Mouse (Mus musculus): ENCODE measurements around the gene Hadha. TPM values are rescaled to one million over a fixed set of nuclear protein-coding genes. Genes with fewer than 3 reads are reported as not detected.

Hadha gene
- total RNA-seq (2017) = 139 and 147 TPM in 2 replicates

GRCm38 (mm10) chr5:30154474-30155394 is at the start of gene Hadha, which contains the start of gene Hadhb:
Gene Hadha, minus strand, starts transcription at chr5:30155162.
Gene Hadhb, plus strand, starts transcription at chr5:30155248.
- ATAC-seq (replicated peaks; ENCODE audit: low read depth, poor library complexity, severe bottlenecking) = peak; percentile 90

GRCm38 (mm10) chr5:30204441-30204840 is 49.5 kb upstream of the Hadha start:
- no peak for ATAC-seq (replicated peaks; ENCODE audit: low read depth, poor library complexity, severe bottlenecking)

- ATAC-seq (replicated peaks; ENCODE audit: low read depth, poor library complexity, severe bottlenecking) = no peak
Measured at GRCm38 (mm10) chr5:30203216-30203885, 48.4 kb upstream of the Hadha start.

- no peak for ATAC-seq (replicated peaks; ENCODE audit: low read depth, poor library complexity, severe bottlenecking)
Measured at GRCm38 (mm10) chr5:30202221-30202620, 47.3 kb upstream of the Hadha start.

GRCm38 (mm10) chr5:30201521-30201920 is 46.6 kb upstream of the Hadha start:
- ATAC-seq (replicated peaks; ENCODE audit: low read depth, poor library complexity, severe bottlenecking) = peak; percentile 64

- peak; percentile 78 for ATAC-seq (replicated peaks; ENCODE audit: low read depth, poor library complexity, severe bottlenecking)
Measured at GRCm38 (mm10) chr5:30198257-30198656, 43.3 kb upstream of the Hadha start.

- ATAC-seq (replicated peaks; ENCODE audit: low read depth, poor library complexity, severe bottlenecking) = no peak
Measured at GRCm38 (mm10) chr5:30195340-30195739, 40.4 kb upstream of the Hadha start.

GRCm38 (mm10) chr5:30192452-30192851 is 37.5 kb upstream of the Hadha start:
- no peak for ATAC-seq (replicated peaks; ENCODE audit: low read depth, poor library complexity, severe bottlenecking)

- ATAC-seq (replicated peaks; ENCODE audit: low read depth, poor library complexity, severe bottlenecking) = no peak
Measured at GRCm38 (mm10) chr5:30187687-30188485, 32.9 kb upstream of the Hadha start.

GRCm38 (mm10) chr5:30175811-30176210 is 20.8 kb upstream of the Hadha start:
- no peak for ATAC-seq (replicated peaks; ENCODE audit: low read depth, poor library complexity, severe bottlenecking)

- ATAC-seq (replicated peaks; ENCODE audit: low read depth, poor library complexity, severe bottlenecking) = no peak
Measured at GRCm38 (mm10) chr5:30172931-30173692, 18.1 kb upstream of the Hadha start.

- no peak for ATAC-seq (replicated peaks; ENCODE audit: low read depth, poor library complexity, severe bottlenecking)
Measured at GRCm38 (mm10) chr5:30172115-30172514, 17.2 kb upstream of the Hadha start.

- no peak for ATAC-seq (replicated peaks; ENCODE audit: low read depth, poor library complexity, severe bottlenecking)
Measured at GRCm38 (mm10) chr5:30170303-30170940, 15.5 kb upstream of the Hadha start.

- no peak for ATAC-seq (replicated peaks; ENCODE audit: low read depth, poor library complexity, severe bottlenecking)
Measured at GRCm38 (mm10) chr5:30165234-30165946, 10.4 kb upstream of the Hadha start.

- ATAC-seq (replicated peaks; ENCODE audit: low read depth, poor library complexity, severe bottlenecking) = no peak
Measured at GRCm38 (mm10) chr5:30162339-30162738, 7.4 kb upstream of the Hadha start.

GRCm38 (mm10) chr5:30161836-30162235 is 6.9 kb upstream of the Hadha start:
- no peak for ATAC-seq (replicated peaks; ENCODE audit: low read depth, poor library complexity, severe bottlenecking)

GRCm38 (mm10) chr5:30159601-30160000 is 4.6 kb upstream of the Hadha start:
- ATAC-seq (replicated peaks; ENCODE audit: low read depth, poor library complexity, severe bottlenecking) = no peak

GRCm38 (mm10) chr5:30155821-30156629 is 1.1 kb upstream of the Hadha start:
- no peak for ATAC-seq (replicated peaks; ENCODE audit: low read depth, poor library complexity, severe bottlenecking)
